Mouse (Mus musculus) E14TG2a.4 (cell line): ENCODE data around the gene Xylt1.

Source experiments
- CTCF ChIP-seq: conservative IDR thresholded peaks from 2 replicates; pipeline ENCODE4 v1.5.1; 2014; ENCODE audit warnings: low read length
- NANOG ChIP-seq: IDR thresholded peaks from 2 replicates; pipeline ENCODE4 v1.6.1; 2014; ENCODE audit warnings: borderline replicate concordance, low read length, mixed read lengths

GRCm38 (mm10) chr7:117505791-117506190 is 125.0 kb downstream of the Xylt1 start:
- TF ChIP-seq CTCF (no peak), NANOG (no peak)
